Mouse (Mus musculus): ENCODE results near the gene Rab44.

Gene Rab44

DNA sequence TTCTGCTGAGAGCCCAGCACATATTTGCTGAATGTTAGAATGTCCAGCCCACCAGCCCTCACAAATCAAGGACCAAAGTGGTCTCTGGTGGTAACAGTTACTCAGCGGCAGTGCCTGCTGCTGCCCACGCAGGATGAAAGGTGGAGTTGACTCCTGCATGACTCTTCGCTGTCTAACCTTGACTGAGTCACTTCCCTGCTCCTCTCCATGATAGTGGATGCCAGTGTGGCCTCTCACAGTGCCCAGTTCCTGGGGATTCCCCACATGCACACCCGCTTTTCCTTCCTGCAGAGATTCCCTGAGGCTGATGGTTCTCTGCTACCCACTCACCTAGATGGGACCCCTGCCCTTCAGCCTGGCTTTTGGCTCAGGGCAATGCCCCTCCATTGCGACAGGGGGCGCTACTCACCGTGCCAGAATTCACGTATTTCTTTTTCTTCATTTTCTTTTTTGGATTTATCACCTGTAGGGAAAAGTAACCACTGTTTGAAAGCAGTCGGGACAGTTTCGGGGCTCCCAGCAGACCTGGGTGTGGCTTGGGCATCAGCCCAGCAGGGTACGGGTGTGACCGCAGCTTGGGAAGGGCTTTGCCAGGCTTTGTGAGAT is 55.2 kb downstream of the Rab44 start:
- DNase-seq (ENCODE audit: extremely low spot score): no peak

- no peak for DNase-seq (ENCODE audit: extremely low spot score)
These were observed 56.6 kb downstream of the Rab44 start for GRCm38 (mm10) chr17:29170431-29171000.

GRCm38 (mm10) chr17:29171001-29171772 is 57.2 kb downstream of the Rab44 start:
- DNase-seq (ENCODE audit: extremely low spot score): peak; percentile 80

DNA sequence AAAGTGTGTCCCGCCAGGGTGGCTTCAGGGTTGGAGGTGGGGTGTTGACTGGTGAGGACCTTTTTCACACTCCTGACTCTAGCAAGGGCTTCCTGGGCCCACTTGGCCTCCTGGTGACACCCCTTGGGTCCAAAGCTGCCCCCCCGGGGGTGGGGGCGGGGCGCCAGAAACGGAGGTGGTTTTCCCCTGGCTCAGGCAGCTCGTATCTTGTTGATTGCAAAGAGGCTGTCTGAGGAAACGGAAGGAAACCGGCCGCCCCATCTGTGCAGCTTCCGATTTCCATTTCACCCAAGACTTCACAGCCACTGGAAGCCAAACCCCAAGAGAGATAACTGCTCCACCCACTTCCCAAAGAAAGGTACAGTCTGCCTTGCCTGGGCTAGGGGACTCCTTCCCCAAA is 58.1 kb downstream of the Rab44 start:
- DNase-seq (ENCODE audit: extremely low spot score): no peak

GRCm38 (mm10) chr17:29173165-29173564 is 59.2 kb downstream of the Rab44 start:
- no peak for DNase-seq (ENCODE audit: extremely low spot score)

- no peak for DNase-seq (ENCODE audit: extremely low spot score)
These were observed 61.7 kb downstream of the Rab44 start for GRCm38 (mm10) chr17:29175693-29176092.

DNA sequence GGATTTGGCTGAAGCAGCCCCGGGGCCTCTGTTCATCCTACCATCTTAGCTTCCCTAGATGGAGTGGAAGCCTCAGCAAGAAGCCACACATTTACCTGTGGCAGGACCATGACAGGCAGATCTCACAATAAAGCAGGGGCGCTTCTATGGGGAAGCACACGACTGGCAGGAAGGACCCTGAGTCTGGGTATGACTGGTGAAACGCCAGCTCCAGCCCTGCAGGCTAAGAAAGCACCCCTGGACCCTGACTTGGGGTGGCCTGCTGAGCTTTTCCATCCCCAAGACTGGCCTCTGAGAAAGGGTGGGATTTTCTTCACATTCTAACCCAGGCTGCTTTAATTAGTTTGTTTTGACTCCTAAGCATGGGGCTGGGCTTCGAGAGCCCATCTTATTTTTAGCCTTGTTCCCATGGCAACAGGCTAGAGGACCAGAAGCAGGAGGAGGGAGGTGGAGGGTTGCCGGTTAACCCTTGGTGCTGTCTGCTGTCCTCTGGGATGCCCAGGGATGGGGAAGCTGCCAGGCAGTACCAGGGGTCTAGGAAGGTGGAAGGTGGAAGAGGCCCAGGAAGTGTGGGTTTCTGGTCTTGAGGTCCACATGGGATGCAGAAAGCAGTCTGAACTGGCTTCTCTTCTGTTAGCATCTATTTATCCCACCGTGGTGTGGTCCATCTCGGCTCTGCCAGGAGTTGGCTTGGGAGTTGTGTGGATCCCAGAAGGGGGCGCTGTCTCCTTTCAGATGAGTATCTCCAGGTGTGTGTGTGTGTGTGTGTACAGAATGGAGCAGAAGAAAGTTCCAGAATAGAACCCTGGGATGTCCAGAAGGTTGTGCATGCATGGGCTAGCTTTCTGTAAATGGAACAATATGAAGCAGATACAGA is 62.7 kb downstream of the Rab44 start:
- DNase-seq (ENCODE audit: extremely low spot score): peak; percentile 78

DNA sequence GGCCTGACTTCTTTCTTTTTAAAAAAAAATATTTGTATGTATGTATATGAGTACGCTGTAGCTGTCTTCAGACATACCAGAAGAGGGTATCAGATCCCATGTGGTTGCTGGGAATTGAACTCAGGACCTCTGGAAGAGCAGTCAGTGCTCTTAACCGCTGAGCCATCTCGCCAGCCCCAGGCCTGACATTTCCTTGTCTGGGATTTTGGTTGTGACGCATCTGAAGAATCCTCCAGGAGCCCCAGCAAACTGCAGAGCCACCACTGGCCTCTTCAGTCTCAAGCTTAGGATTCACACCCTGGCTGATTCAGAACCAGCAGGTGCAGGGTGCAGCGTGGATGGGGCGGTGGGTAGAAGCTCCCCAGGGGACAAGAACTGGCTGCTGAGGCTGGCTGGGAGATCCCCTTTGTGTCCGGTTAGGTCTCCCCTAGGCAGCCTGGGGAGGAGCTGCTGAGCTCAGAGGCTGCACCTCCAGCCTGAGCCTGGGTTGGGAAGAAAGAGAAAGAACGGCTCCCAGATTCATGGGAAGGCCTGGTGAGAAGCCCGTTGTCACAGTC is 64.6 kb downstream of the Rab44 start:
- DNase-seq (ENCODE audit: extremely low spot score): no peak

GRCm38 (mm10) chr17:29179917-29180316 is 66.0 kb downstream of the Rab44 start:
- DNase-seq (ENCODE audit: extremely low spot score): no peak

DNA sequence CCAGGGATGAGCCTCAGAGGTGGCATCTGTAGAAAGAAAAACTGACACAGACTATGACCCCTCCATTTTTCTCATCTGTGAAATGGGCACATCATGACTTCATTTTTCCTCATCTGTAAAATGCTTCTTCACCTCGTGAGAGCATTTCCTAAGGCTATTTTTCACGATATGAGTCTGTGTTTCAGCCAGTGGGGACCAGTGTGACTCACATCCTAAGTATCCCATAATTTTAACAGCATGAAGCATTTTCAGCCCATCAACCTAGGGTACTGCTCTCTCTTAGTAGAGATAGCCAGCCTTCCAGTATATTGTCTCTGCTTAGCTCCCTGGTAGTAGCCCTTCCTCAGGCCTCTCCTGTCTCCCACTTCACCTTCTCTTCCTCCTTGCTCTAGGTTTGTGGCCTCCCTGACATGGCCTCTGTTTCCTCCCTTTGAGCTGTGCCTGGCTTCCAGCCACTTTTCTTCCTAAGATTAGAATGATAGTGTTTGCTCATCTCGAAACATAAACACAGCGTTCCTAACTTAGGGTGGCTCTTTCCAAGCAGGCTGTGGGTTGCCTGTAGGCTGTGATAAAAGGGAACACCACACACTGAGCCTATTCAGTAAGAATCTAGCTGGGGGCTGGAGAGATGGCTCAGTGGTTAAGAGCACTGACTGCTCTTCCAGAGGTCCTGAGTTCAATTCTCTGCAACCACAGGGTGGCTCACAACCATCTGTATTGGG is 66.6 kb downstream of the Rab44 start:
- DNase-seq (ENCODE audit: extremely low spot score): no peak

GRCm38 (mm10) chr17:29181751-29182150 is 67.8 kb downstream of the Rab44 start:
- no peak for DNase-seq (ENCODE audit: extremely low spot score)

- no peak for DNase-seq (ENCODE audit: extremely low spot score)
These were observed 69.2 kb downstream of the Rab44 start for GRCm38 (mm10) chr17:29183162-29183561.

DNA sequence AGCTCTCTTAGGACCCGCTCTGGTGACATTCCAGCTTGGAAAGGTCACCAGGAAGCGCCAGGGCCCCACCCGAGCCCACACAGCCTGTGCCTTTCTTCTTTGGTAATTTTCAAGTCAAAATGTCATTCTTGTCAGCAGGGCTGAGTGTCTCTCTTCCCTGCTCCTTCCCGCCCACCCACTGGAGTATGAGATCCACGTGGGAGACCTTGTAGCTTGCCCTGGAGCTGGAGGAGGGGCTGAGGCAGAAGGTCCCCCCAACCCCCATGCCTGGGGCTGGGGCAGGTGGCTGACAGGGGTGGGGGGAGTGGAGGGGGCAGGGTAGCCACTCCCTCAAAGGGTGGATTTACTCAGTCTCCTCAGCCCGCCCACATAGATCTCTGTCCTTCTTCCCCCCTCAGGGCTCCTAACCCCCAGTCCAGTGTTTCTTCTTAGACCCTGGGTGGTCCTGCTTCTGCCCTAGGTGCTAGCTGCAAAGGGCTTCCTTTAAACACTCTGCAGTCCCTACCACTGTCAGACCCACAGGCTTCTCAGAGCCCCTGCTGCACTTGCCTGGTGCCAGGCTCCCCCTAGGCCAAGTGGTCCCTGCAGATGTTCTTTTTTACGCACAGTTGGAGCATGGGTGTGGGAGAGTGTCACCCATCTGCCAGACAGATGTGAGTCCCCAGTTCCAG is 71.6 kb downstream of the Rab44 start:
- peak; percentile 35 for DNase-seq (ENCODE audit: extremely low spot score)

GRCm38 (mm10) chr17:29186989-29187859 is 73.3 kb downstream of the Rab44 start:
- DNase-seq (ENCODE audit: extremely low spot score): peak; percentile 40

GRCm38 (mm10) chr17:29188989-29189388 is 75.0 kb downstream of the Rab44 start:
- peak; percentile 72 for DNase-seq (ENCODE audit: extremely low spot score)

- DNase-seq (ENCODE audit: extremely low spot score): peak; percentile 61
These were observed 81.6 kb downstream of the Rab44 start for GRCm38 (mm10) chr17:29195579-29195978.
